Mouse (Mus musculus): ENCODE data around the gene Rabep2. TPM values are rescaled to one million over a fixed set of nuclear protein-coding genes. Genes with fewer than 3 reads are reported as not detected.
"Not testable (repeated sequence)": the region's sequence is repeated elsewhere in the genome, so short reads cannot be mapped to it uniquely, and the experiment has no call there.

Rabep2 gene
- total RNA-seq, 2 experiments from 2014 or later, result 42.2 to 43.2 TPM

DNA sequence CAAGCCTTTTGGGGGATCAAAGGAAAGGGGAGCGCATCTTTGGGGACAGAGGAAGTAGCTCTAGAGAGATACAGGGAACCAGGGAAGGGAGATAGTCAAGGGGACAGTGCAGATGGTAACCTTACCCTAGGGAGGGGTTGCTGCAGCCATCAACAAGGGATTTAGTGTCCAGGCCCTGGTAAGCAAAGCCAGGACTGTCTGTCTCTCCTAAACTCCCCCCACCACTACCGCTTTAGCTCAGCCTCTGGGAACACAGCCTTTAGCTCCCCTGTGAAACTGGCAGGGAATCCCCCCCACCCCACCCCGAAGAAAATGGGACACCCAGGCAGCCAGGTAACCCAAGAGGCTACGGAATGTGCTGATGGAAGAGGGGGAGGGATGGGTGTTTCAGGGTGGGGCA lies 35.0 kb downstream of the Rabep2 start:
- no peak for DNase-seq (ENCODE audit: low spot score in 2 of 2)

DNA sequence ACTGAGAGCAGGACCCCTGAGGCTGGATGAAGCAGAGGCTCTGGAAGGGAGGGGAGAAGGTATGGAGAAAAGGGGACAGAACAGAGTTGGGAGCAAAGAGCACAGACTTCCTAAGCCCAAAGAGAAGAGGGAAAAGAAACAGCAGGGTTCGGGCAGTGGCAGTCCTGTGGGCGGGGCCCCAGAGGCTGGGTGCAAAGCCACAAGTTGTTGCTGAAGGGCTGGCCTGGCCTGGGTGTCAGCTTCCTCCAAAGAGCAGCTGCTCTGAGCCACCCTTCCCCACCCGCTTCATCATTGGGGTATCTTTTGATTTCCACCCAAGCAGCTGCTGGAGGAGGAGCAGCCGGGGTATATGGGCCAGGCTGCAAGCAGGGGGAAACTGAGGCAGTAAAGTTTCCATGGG lies 35.6 kb downstream of the Rabep2 start:
- no peak for DNase-seq (ENCODE audit: low spot score in 2 of 2)

DNA sequence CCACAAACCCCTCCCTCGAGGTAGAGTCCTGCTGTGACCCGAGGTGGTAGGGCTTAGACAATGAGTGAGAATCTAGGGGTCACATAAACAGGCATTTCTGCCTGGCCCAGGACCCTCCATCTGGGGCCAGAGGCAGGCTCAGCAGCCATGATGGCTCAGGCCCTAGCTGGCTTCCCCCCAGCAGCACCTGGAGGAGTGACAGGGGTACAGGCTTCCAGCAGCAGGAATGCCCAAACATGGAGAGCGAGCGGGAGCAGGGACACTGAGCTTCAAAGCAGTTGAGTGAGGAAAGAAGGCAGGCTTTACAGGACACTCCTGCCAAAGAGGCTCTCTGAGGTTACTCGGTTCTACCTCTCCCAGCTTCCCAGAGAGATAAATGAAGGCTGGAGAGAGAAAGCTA lies 36.3 kb downstream of the Rabep2 start:
- DNase-seq (ENCODE audit: low spot score in 2 of 2), result no peak

DNA sequence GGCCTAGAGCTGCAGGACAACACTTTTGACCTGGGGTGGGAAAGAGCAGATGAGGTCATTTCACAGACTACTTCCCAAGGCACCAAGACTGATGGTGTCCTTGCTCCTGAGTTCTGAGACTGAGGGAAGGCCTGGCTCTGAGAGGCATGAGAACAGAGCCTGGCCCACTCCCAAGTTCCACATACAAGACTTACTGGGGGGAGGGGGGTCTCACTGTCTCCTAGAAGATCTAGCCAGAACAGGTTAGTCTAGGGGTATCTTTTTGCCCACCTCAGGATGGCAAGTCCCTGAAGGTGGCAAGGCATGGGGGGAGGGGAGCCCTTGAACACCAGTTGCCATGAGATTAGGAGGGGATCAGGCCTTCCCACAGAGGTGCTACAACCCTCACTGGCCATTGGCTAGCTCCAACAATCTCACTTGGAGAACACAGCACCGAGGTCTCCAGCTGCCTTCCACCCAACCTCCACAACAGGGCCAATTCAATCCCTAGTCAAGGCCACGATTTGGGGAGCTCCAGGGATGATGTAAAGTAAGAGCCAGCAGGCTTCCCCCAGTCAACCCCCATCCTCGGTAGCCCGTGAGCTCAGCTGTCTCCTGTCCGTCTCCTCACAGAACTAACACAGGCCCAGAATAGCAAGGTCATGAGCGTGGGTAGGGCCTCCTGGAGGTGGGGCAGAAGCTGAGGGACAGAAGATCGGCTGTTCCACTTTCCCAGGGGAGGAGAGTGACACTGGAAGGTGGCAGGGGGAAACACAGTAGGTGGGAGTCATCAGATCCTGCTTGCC lies 36.9 kb downstream of the Rabep2 start:
- peak in 1 of 2 experiments; percentile 23 for DNase-seq (ENCODE audit: low spot score in 2 of 2)

DNA sequence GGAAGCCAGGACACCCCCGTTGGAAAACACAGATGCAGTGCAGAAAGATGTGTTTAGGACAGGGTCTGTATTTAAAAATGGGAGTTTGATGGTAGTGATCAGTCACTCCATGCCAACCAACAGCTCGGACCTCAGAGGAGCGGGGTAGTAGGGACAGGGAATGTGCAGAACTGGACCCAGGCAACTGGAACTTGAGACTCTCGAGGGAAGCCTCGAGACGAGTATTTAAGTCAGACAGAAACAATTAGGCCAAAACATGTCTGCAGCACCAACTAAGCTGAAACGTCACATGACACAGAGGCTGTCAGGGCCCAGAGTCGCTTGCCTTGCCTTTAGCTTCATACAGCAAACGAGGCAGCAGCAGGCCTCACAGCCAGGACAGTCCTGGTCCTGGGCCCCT lies 37.6 kb downstream of the Rabep2 start:
- DNase-seq (ENCODE audit: low spot score in 2 of 2), result no peak

DNA sequence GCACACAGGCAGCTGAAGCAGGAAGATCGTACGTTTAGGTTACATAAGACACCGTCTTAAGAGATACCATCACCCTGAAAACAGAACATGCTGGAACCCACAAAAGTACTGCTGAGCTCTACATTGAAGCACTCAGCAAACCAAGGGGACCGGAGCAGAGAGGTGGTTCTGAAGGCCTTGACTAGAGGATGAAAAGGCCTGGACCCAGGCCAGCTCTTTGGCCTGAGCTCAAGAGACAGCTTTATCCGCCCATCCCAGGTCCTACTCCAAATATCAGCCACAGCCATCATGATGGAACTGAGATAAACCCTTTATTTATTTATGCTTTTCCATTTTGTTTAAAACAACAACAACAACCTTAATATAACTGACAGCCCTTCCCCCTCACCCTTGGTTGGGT lies 38.1 kb downstream of the Rabep2 start:
- DNase-seq (ENCODE audit: low spot score in 2 of 2), result no peak

DNA sequence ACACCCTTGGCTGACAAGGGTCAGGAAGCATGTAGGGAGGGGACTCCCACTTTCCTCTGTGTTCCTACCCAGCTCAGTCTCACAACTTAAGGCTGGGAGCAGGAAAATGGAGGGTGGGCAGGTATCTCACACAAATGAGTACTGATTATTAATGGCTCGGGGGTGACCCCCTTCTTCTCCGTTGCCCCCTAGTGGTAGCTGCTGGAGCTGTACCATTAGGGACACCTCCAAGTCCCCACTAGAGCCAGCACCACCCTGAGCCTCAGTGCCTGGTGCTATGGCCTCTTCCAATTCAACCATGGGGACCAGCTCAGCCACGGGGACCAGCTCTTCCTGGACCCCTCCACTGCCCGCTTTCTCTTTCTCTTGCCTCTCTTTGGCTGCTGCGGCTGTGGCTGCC lies 38.7 kb downstream of the Rabep2 start:
- DNase-seq (ENCODE audit: low spot score in 2 of 2), result peak; percentile 51 to 55

DNA sequence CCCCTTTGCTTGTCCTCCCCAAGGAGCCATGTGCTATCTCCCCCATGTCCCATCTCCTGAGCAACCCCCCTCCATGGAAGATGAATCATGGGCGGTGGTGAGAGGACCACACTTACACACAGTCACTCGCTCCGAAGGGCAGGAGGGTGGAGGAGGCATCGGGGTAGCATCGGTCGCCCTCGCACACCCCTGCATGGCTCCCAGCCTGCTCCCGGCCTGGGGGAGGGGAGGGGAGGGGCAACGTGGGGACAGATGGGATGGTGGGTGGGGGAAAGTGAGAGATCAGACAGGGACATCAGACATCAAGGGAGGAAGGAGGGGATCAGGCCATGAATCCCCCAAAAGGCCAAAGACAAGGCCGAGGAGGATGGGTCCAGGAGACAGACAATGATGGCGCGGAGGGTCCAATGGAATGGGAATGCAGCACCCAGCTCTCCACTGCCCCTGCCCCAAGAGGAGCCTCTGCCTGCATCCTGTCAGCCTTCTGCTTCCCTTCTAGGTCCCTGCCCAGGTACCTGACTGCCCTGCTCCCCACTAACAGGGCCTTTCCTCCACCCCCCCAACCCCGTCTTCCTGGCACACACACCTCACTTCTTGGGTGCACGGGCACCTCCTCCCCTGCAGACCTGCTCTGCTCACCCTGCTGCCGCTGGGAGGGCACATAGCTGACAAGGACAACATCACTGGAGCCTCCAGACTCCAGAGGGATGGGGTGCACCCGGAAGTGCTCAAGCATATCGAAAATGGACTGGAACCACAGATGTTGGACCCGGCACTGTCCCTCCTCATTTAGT lies 39.5 kb downstream of the Rabep2 start:
- DNase-seq (ENCODE audit: low spot score in 2 of 2), result no peak

DNA sequence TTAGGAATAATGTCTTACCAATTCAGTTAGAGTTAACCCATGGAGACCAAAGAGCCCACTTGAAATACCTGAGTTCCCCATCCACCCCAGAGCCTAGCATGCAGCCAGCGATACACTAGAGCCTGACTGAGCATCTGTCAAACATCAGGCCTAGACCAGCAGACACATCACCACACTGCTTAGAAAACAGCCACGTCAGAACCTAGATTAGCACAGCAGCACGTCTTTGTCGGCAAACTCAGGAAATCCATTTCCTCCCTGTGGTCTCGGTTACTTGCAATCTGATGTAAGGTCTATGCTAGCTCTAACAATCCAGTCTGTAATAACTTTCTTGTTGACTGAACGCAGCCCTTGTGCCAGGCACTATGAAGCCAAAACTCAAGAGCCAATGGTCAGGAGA lies 41.5 kb downstream of the Rabep2 start:
- no peak for DNase-seq (ENCODE audit: low spot score in 2 of 2)

DNA sequence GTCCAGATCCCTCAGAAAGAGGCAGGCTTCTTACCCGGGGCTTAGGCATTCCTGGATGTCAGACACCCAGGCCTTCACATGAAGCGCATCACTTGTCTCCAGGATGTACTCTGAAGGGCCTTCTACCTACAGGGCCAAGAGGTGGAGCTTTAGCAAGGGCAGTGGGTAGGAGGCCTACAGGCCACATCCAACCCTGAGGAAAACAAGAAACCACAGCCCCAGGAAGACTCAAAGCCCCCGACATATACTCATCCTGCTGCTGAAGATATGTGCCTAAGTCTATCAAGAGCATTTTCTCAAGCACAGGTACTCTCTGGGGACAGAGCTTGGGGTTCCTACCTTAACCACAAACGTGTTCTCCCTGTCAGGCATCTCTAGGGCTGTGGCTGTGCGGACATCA lies 42.8 kb downstream of the Rabep2 start:
- no peak for DNase-seq (ENCODE audit: low spot score in 2 of 2)

DNA sequence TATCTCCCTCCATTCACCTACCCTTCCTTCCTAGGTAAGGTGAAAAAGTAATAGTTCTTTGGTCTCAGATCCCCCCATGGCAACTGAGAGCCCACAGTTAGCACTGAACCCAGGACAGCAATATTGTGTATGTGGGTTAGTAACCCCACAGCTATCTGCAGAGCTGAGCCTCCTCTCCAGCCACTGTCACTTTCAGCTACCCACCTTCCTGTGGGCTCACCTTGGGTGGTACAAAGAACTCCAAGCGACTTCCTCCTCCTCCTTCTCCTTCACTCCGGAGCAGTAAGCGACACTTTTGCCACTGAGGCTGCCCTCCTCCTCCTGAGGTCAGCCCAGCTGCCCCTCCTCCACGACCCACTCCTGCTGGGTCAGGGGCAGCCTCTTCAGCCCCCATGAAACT lies 43.3 kb downstream of the Rabep2 start:
- no peak for DNase-seq (ENCODE audit: low spot score in 2 of 2)

DNA sequence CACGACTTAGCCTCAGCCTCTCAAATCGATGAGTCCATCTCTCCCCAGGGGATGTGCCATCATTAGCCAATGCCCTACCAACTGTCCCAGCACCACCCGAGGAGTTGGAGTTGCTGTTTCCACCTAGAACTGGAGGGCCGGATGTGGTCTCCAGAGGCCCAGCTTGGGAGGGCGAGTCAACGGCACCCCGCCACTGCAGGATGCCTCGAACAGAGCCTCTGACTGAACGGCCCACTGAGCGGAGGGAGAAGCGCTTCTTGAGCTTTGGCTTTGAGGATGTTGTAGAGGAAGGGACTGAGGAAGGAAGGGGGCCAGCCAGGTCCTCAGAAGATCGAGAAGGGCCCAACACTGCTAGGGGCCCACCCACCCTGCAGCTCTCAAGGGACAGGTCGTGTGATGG lies 43.7 kb downstream of the Rabep2 start:
- no peak for DNase-seq (ENCODE audit: low spot score in 2 of 2)

DNA sequence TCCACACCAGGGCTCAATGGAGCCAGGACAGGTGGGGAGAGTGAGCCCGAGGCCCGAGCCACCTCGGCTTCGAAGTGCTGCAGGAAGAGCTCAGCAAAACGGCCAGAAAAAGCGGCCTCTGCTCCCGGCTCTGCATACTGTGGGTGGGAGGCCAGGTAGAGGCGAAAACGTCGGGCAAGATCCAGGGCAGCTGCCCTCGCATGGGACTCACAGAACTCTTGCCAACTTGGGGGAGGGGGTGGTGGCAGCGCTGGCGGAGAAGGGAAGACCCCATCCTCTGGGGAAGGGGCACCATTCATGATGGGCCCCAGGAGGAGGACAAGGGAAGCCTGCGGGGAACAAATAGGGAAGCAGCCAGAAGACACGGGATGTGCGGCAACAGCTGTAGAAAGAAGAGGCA lies 44.2 kb downstream of the Rabep2 start:
- DNase-seq (ENCODE audit: low spot score in 2 of 2), result no peak

DNA sequence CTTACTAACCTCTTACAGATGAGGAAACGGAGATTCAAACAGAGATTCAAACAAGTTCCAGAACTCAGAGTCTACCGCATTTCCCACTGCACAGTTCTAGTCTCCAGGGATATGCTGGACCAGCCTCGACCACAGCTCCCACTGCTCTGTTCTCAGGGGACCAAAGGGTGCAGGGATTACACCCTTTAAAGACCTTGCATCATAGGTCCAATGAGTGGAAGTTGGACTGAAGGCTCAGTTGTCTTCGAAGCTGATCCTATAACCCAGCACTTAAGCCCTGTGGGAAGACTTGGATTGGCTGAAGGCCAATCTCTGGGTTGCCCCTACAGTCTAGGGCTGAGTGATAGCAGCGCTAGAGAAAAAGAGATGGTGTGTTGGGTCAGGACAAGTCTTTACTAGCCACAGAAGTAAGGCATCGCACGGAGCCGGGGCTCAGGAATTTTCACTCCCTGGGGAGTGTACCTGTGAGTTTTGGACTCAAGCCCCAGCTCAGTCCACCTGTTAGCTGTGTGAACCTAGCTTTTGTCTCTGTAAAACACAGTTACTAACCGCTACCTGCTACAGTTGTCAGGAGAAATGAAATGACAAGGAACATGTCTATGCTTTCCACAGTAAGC lies 45.0 kb downstream of the Rabep2 start:
- no peak for DNase-seq (ENCODE audit: low spot score in 2 of 2)

DNA sequence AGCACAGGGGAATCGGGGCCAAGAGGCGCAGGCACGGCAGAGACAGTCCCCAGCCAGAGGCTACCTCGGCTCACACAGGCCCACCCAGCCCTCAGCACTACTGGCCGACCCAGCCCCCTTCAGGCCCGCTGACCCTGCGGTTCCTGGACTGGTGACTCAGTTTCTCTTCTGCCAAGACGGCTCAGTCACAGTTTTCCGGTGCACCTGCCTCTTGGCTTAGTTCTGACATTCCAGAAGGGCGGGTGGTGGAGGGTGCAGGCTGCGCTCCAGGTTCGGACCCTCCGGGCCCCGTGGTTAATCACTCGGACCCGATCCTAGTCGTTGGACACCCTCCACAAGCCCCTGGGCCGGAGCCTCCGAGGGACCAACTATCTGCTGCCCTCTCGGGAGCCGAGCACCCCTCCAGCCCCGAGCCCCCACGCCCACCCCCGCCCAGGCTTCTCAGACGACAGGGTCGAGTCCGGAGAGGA lies 46.0 kb downstream of the Rabep2 start:
- peak in 1 of 2 experiments; percentile 37 for DNase-seq (ENCODE audit: low spot score in 2 of 2)

DNA sequence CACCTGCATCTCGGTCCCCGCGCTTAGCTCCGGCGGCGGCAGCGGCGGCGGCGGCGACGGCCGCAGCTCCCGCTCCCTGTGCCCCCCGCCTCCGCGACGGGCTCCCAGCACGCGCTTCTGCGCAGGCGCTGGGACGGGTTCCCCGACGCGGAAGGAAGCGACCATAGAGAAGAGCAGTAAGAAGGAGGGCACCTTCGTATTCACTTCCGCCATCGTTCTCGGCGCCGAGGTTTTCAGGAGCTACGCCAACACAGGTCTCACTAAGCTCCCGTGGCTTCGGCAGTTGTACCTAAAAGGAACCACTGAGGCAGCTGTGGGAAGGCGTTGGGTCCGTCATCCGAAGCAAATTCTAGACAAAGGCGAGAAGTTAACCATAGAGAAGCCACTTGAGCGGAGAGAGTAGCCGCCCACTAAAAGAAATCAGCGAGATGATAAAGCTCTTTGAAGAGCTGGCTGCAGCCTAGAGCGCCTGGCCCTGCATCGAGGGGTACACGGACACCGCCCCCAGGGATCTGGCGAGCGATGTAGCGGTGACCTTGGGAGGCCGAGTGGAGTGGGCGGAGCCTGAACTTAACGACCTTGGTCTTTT lies 46.5 kb downstream of the Rabep2 start, which contains the start of gene Sh2b1:
Sh2b1 (minus strand) TSS at position 432 of the 589 bp plus-strand sequence.
- peak; percentile 82 to 83 for DNase-seq (ENCODE audit: low spot score in 2 of 2)

DNA sequence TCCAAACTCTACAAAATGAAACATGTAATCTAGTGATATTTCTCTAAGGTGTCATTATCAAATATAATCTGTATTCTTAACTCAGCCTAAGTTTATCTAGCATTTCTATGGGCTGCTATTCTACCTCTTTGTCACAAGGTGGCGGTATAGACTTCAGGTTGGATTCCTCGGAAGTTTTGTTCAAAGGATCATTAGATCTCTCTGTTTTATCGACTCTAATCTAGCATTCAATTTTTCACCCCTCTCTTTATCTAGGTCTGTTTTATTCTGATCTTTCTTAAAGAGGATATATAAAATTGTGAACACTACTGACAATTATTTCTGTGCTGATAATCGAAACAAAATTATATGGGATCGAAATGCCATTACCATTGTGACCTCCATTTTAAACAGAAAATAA lies 53.1 kb downstream of the Rabep2 start:
- DNase-seq (ENCODE audit: low spot score in 2 of 2), result no peak

DNA sequence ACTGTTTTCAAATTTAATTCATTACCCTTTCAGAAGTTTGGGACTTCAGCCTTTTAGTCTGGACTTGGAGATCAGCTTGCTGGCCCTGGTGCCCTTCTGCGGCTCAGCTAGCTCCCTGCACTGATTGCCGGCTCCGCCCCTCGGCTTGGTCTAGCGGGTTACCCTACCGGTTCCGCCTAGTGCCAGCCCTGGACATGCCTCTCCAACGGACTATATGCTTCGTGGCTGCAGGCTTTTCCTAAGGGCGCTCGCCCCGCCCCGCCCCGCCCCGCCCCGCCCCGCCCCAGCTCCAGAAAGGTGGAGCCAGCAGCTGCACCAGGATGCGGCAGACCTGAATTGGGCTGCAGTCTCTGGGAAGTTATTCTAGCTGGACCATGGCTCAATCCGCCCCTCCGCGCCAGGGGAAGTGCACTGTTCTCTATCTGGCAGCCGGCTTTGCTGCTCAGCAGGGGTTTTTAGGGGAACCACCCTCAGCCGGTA lies 53.9 kb downstream of the Rabep2 start:
- peak; percentile 77 to 82 for DNase-seq (ENCODE audit: low spot score in 2 of 2)

DNA sequence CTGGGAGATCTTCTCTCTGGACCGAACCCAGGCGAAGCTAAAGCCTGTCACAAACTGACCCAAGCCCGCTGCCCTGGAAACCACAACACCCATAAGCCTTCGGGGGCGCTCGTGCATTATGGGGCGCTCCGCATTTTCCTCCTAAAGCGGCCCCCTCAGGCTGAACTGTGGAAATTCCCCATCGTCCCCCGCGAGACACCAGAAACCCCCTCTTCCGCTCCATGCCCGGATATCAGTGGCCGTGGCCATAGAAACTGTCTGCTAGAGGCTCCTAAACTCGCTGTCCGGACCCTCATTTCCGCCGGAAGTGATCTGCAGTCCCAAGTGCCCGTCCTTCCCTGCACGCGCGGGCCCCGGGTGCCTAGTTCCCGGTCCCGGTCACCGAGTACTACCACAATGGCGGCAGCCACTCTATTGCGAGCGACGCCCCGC lies 58.5 kb downstream of the Rabep2 start, which contains the start of gene Tufm:
Tufm (plus strand) TSS at position 310 of the 432 bp plus-strand sequence.
- DNase-seq (ENCODE audit: low spot score in 2 of 2), result peak; percentile 85 to 87

DNA sequence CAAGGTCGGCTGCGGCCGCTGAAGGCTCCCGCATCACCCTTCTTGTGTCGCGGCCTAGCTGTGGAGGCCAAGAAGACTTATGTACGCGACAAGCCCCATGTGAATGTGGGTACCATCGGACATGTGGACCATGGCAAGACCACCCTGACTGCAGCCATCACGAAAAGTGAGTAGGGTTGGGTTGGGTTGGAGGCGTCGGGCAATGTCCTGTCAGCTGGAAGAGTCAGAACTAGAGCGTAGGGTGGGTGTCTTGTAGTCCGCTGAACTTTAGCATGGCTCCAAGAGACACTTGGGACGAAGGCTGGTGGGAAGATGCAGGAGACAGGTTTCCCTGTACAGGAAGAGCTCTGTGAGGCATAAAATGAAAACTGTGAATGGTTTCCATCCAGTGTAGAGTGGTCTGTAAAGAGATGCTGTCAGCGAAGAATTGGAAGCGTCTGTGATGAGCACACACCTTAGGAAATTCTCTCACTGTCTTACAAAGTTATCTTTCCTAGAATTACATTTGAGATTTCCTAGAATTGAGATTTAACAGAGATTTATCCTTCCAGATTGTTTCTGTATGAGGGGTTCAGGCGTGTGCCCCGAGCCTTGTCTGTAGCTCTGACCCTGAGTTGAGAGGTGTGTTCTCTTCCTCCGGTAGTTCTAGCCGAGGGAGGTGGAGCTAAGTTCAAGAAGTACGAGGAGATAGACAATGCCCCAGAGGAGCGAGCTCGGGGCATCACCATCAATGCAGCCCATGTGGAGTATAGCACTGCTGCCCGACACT lies 59.2 kb downstream of the Rabep2 start:
- DNase-seq (ENCODE audit: low spot score in 2 of 2), result not testable (repeated sequence)
